Mouse (Mus musculus): ENCODE measurements around the gene Rab8b.

GRCm38 (mm10) chr9:66919382-66919971 lies at the start of gene Rab8b:
- TF ChIP-seq CTCF (IDR thresholded peaks at IDR 0.05; ENCODE audit: low read depth, low read length) (no peak), TAL1 (conservative IDR thresholded peaks at IDR 0.05; ENCODE audit: low read depth, low read length) (no peak), GATA1 (IDR thresholded peaks at IDR 0.05; ENCODE audit: borderline replicate concordance, low read length) (no peak), POLR2AphosphoS5 (IDR thresholded peaks at IDR 0.05; ENCODE audit: insufficient replicate concordance, low read depth, low read length) (no peak)

Measured in G1E (cell line).